Mouse (Mus musculus): Measurements from ENCODE around the gene Dscaml1.

DNA sequence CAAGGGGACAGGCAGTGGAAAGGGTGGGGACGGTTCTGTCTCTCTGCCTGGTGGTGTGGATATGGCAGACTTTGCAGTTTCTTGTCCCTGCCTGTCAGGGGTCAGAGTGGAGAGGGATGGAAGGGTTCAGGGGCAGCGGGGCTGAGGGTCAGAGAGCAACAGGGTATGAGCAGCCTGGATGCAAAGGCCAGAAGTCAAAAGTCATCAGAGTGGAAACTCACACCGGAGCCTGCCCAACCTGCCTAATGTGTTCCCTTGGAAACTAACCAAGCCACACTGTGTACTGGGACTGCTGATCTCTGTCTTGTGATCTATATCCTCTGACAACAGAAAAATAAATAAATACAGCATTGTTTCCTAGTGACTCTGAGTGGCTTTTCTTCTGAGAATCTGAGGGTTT is 30.6 kb upstream of the Dscaml1 start:
- TF ChIP-seq CTCF (IDR thresholded peaks at IDR 0.05; ENCODE audit: insufficient read depth, low read length) (no peak), POLR2A (IDR thresholded peaks at IDR 0.05; ENCODE audit: borderline replicate concordance, extremely low read depth, low read depth, low read length) (no peak)

Data from lung, adult 2 months (tissue).